In genomic region chr11:102145471-102146001, GRCm38 (mm10) we compare ENCODE assay signal across 8 mouse cellular contexts. TPM values are rescaled to one million over a fixed set of nuclear protein-coding genes. Genes with fewer than 3 reads are reported as not detected.
DNase-seq lines count a peak whose midpoint lies in the region; ATAC-seq and TF ChIP-seq lines count a peak whose summit lies in the region.

Gene Nags (plus strand): TSS chr11:102145513.

- WGBS in heart, embryonic 10.5 days: 2% methylated on average over 50 of the region's 50 CpGs
- WGBS in hindbrain, embryonic 11.5 days: 2% methylated on average over 48 of the region's 50 CpGs
- 1% methylated on average over 46 of the region's 50 CpGs for WGBS in midbrain, embryonic 12.5 days

- peak within 1 kb of the TSS; percentile 47; the same call in 1 of the 2 replicates for H3K27ac ChIP-seq in heart, embryonic 10.5 days
- H3K27ac ChIP-seq in hindbrain, embryonic 11.5 days (ENCODE audit: low read depth, low read length): no peak within 1 kb of the TSS
- H3K27ac ChIP-seq in midbrain, embryonic 12.5 days (replicated peaks): no peak within 1 kb of the TSS
- no peak within 1 kb of the TSS for H3K27ac ChIP-seq in left cerebral cortex, adult 2 months

- H3K9ac ChIP-seq in hindbrain, embryonic 11.5 days (ENCODE audit: low read depth, low read length): no peak within 1 kb of the TSS
- H3K9ac ChIP-seq in midbrain, embryonic 12.5 days (replicated peaks): 0 out of 2 replicates have a peak within 1 kb of the TSS, but pooled peaks have one; percentile 11

- no peak for DNase-seq in heart, embryonic 10.5 days (ENCODE audit: low spot score)
- DNase-seq in heart, postnatal 36 days: no peak
- peak; percentile 9 for DNase-seq in adrenal gland, postnatal 25 days
- peak; percentile 51 for DNase-seq in hindbrain, embryonic 11.5 days (ENCODE audit: low spot score)
- DNase-seq in MN1 (ENCODE audit: low spot score): no peak
- DNase-seq in left cerebral cortex, adult 2 months (ENCODE audit: extremely low spot score in 1 of 2, low spot score in 2 of 2): no peak
- DNase-seq in gastrocnemius, postnatal 14 days: no peak

- peak within 1 kb of the TSS; percentile 56 for H3K4me3 ChIP-seq in heart, embryonic 10.5 days
- peak within 1 kb of the TSS; percentile 20 for H3K4me3 ChIP-seq in hindbrain, embryonic 11.5 days (ENCODE audit: low read depth, low read length)
- peak within 1 kb of the TSS; percentile 27 for H3K4me3 ChIP-seq in midbrain, embryonic 12.5 days
- H3K4me3 ChIP-seq in left cerebral cortex, adult 2 months: no peak within 1 kb of the TSS

- no peaks in the 10 kb centered on the region for H3K9me3 ChIP-seq in heart, embryonic 10.5 days
- H3K9me3 ChIP-seq in hindbrain, embryonic 11.5 days (ENCODE audit: control insufficient read depth, low read length): no peaks in the 10 kb centered on the region
- no peaks in the 10 kb centered on the region for H3K9me3 ChIP-seq in midbrain, embryonic 12.5 days

- H3K4me2 ChIP-seq in hindbrain, embryonic 11.5 days (replicated peaks; ENCODE audit: low read depth, low read length): peak within 1 kb of the TSS; percentile 29
- H3K4me2 ChIP-seq in midbrain, embryonic 12.5 days (replicated peaks): peak within 1 kb of the TSS; percentile 42

- ATAC-seq in hindbrain, embryonic 11.5 days (ENCODE audit: low FRiP score): no peak
- no peak for ATAC-seq in midbrain, embryonic 12.5 days (ENCODE audit: low FRiP score, low read depth)

- H3K27me3 ChIP-seq in heart, embryonic 10.5 days (ENCODE audit: insufficient read depth, poor library complexity, severe bottlenecking): peaks cover 75% of the 10 kb centered on the region
- H3K27me3 ChIP-seq in hindbrain, embryonic 11.5 days (ENCODE audit: control insufficient read depth, insufficient read depth, low read length): peaks cover 54% of the 10 kb centered on the region
- H3K27me3 ChIP-seq in midbrain, embryonic 12.5 days: peaks cover 78% of the 10 kb centered on the region

- TF ChIP-seq CTCF in left cerebral cortex, adult 2 months (IDR thresholded peaks at IDR 0.05): no peak

- peaks cover 33% of the 10 kb centered on the region for H3K4me1 ChIP-seq in heart, embryonic 10.5 days
- peaks cover 7% of the 10 kb centered on the region; the same call in 1 of the 2 replicates for H3K4me1 ChIP-seq in hindbrain, embryonic 11.5 days (replicated peaks; ENCODE audit: control insufficient read depth, insufficient read depth, low read length)
- H3K4me1 ChIP-seq in midbrain, embryonic 12.5 days: peaks cover 16% of the 10 kb centered on the region; the same call in 1 of the 2 replicates

- no peaks in the 10 kb centered on the region for H3K36me3 ChIP-seq in heart, embryonic 10.5 days
- no peaks in the 10 kb centered on the region for H3K36me3 ChIP-seq in hindbrain, embryonic 11.5 days (ENCODE audit: control insufficient read depth, insufficient read depth, low read length)
- H3K36me3 ChIP-seq in midbrain, embryonic 12.5 days: no peaks in the 10 kb centered on the region

- intact Hi-C loops in heart, postnatal 36 days (cut with DNase I): no loop called here
- intact Hi-C loops in left cerebral cortex, adult 2 months (cut with DNase I): no loop called here
- intact Hi-C loops in gastrocnemius, postnatal 14 days (cut with DNase I; ENCODE audit: low total_unique reads): no loop called here

RNA-seq across cellular contexts. Expression of gene Nags, which starts in this region (rescaled TPM):
- polyA plus RNA-seq in heart, embryonic 10.5 days (2016; fragmentation: Nextera tagmentation; extraction: Ambion mirVana): 0.25 and 1.3 TPM in 2 replicates
- total RNA-seq in heart, postnatal 36 days (2021): not detected
- total RNA-seq in adrenal gland, postnatal 25 days (2021): 0.27 and 1.3 TPM in 2 replicates
- 0.14 TPM in 1 of 2 replicates, not detected in the other for polyA plus RNA-seq in hindbrain, embryonic 11.5 days (2014; fragmentation: Nextera tagmentation; extraction: Ambion mirVana)
- polyA plus RNA-seq in midbrain, embryonic 12.5 days (2016; fragmentation: Nextera tagmentation; extraction: Ambion mirVana): not detected in 2 replicates
- total RNA-seq in left cerebral cortex, adult 2 months (2021): under 1 TPM in 1 of 2 experiments, not detected in 1; 0.11 TPM
- total RNA-seq in gastrocnemius, postnatal 14 days (2021): not detected

Comparison
In these comparisons a context has a peak if more than half of its experiments do, and no peak if none do; other contexts are left out.
1. Peak in DNase-seq, H3K4me3 ChIP-seq and H3K4me2 ChIP-seq in hindbrain, embryonic 11.5 days; RNA of the gene not detected or under 1 TPM.